Mouse (Mus musculus) spleen, adult 2 months (tissue): ENCODE measurements around the gene Muc20. TPM values are rescaled to one million over a fixed set of nuclear protein-coding genes. Genes with fewer than 3 reads are reported as not detected.

Source experiments
- DNase-seq, 2 experiments: peaks; one replicate each; pipeline versions ENCODE4 v3.0.0 to v3.0.0-alpha.2; 2012 to 2021; ENCODE audit warnings: low spot score in 2 of 2, low read depth in 1 of 2
- H3K27ac ChIP-seq: fragments of 200-500 bp; 2 replicates; pipeline ENCODE4 v1.5.1; 2012; ENCODE audit warnings: low read length, inconsistent platforms; ENCODE audit not compliant: insufficient read depth
- H3K27me3 ChIP-seq: fragments of 200-500 bp; 2 replicates; pipeline ENCODE4 v1.6.1; 2012; ENCODE audit warnings: mild to moderate bottlenecking, moderate library complexity, low read length, inconsistent platforms; ENCODE audit not compliant: control insufficient read depth, insufficient read depth
- H3K36me3 ChIP-seq: fragments of 200-500 bp; 2 replicates; pipeline ENCODE4 v1.6.1; 2012; ENCODE audit warnings: mild to moderate bottlenecking, low read length, inconsistent platforms; ENCODE audit not compliant: control insufficient read depth, insufficient read depth
- H3K4me1 ChIP-seq: fragments of 200-500 bp; 2 replicates; pipeline ENCODE4 v1.6.1; 2011; ENCODE audit warnings: inconsistent platforms; ENCODE audit not compliant: control insufficient read depth, insufficient read depth, insufficient read length
- H3K4me3 ChIP-seq: fragments of 200-500 bp; 2 replicates; pipeline ENCODE4 v1.5.1; 2011; ENCODE audit warnings: mild to moderate bottlenecking, inconsistent platforms; ENCODE audit not compliant: insufficient read depth, insufficient read length; ENCODE audit errors: extremely low read depth
- CTCF ChIP-seq: fragments of 200-500 bp; IDR thresholded peaks from 2 replicates; pipeline ENCODE4 v1.5.1; 2011; ENCODE audit warnings: mild to moderate bottlenecking, inconsistent platforms; ENCODE audit not compliant: insufficient read depth, insufficient read length, insufficient replicate concordance; ENCODE audit errors: extremely low read depth
- POLR2A ChIP-seq: fragments of 200-500 bp; IDR thresholded peaks from 2 replicates; pipeline ENCODE4 v1.6.1; 2011; ENCODE audit warnings: low read depth, low read length, inconsistent platforms
- WGBS: fragments of 180-500 bp; shearing (Covaris S2); methylation state at CpG from one replicate; pipeline ENCODE4 v1.1.7; 2018; 5-methylcytosine and 5-hydroxymethylcytosine counted together
- polyA plus RNA-seq: library from polyadenylated mRNA; depleted of rRNA; stranded (reverse); fragments of >200 nt; gene quantifications from 2 replicates; pipeline ENCODE4 v1.2.3, GENCODE M21; 2012

The Muc20 gene
- polyA plus RNA-seq, 1 experiment, result not detected

- H3K4me3 ChIP-seq, result no peak overlapping the region
- no peak for DNase-seq
- H3K4me1 ChIP-seq, result no peaks in the 10 kb centered on the region
- H3K27ac ChIP-seq, result no peak overlapping the region
- H3K27me3 ChIP-seq, result no peaks in the 10 kb centered on the region
- WGBS, result 46% methylated on average over 10 of the region's 10 CpGs
- H3K36me3 ChIP-seq, result no peaks in the 10 kb centered on the region
- TF ChIP-seq POLR2A (no peak), CTCF (no peak)
Measured at GRCm38 (mm10) chr16:32776676-32777075, 20.6 kb downstream of the Muc20 start.

- TF ChIP-seq CTCF (no peak), POLR2A (no peak)
- no peak for DNase-seq
- Histone ChIP-seq H3K4me3 (no peak overlapping the region), H3K36me3 (no peaks in the 10 kb centered on the region), H3K4me1 (no peaks in the 10 kb centered on the region), H3K27me3 (no peaks in the 10 kb centered on the region), H3K27ac (no peak overlapping the region)
- WGBS, result 92% methylated on average over 7 of the region's 7 CpGs
Measured at GRCm38 (mm10) chr16:32766904-32767303, 30.3 kb downstream of the Muc20 start.

DNA sequence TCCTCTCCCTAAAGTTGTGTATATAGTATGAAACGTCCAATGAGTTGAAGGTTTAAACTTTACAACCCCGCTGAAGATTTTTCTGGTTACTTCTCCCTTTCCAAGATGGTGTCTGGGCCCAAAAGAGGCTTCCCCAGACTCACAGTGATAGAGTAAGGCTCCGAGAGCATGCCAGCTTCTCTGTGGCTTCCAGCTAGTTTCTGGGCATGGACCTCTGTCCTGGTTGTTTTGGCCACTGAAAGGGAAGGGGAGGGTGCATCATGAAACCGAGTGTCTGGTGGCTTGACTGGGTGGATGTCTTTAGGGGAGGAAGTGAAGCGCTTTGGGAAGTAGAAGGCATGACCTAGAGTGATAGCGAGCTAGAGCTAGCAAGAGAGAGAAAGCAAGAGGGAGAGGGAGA lies 32.3 kb downstream of the Muc20 start:
- WGBS, result 60% methylated on average over 6 of the region's 6 CpGs
- TF ChIP-seq CTCF (no peak), POLR2A (no peak)
- Histone ChIP-seq H3K4me1 (no peaks in the 10 kb centered on the region), H3K36me3 (no peaks in the 10 kb centered on the region), H3K4me3 (no peak overlapping the region), H3K27me3 (no peaks in the 10 kb centered on the region), H3K27ac (no peak overlapping the region)
- DNase-seq, result no peak

GRCm38 (mm10) chr16:32764550-32764949 lies 32.7 kb downstream of the Muc20 start:
- no peaks in the 10 kb centered on the region for H3K27me3 ChIP-seq
- TF ChIP-seq CTCF (no peak), POLR2A (no peak)
- DNase-seq, result no peak
- H3K27ac ChIP-seq, result no peak overlapping the region
- no peak overlapping the region for H3K4me3 ChIP-seq
- H3K4me1 ChIP-seq, result no peaks in the 10 kb centered on the region
- no peaks in the 10 kb centered on the region for H3K36me3 ChIP-seq
- 93% methylated on average over 2 of the region's 2 CpGs for WGBS

- DNase-seq, result peak in 1 of 2 experiments; percentile 4
Measured at GRCm38 (mm10) chr16:32750242-32751127, 46.8 kb downstream of the Muc20 start.

GRCm38 (mm10) chr16:32745852-32746251 lies 51.4 kb downstream of the Muc20 start:
- H3K36me3 ChIP-seq, result no peaks in the 10 kb centered on the region
- H3K4me1 ChIP-seq, result no peaks in the 10 kb centered on the region
- 47% methylated on average over 6 of the region's 6 CpGs for WGBS
- H3K27ac ChIP-seq, result no peak overlapping the region
- 0 out of 2 replicates have a peak, but pooled peaks cover 2% of the 10 kb centered on the region for H3K27me3 ChIP-seq
- no peak for DNase-seq
- TF ChIP-seq CTCF (no peak), POLR2A (no peak)
- H3K4me3 ChIP-seq, result no peak overlapping the region

More at GRCm38 (mm10) chr16:32750242-32751127, 46.8 kb downstream of the Muc20 start:
- Histone ChIP-seq H3K27ac (no peak overlapping the region), H3K4me1 (no peaks in the 10 kb centered on the region), H3K27me3 (0 out of 2 replicates have a peak, but pooled peaks cover 2% of the 10 kb centered on the region), H3K36me3 (no peaks in the 10 kb centered on the region), H3K4me3 (no peak overlapping the region)
- TF ChIP-seq POLR2A (no peak), CTCF (no peak)
- WGBS, result 52% methylated on average over 5 of the region's 5 CpGs

GRCm38 (mm10) chr16:32742712-32743111 lies 54.5 kb downstream of the Muc20 start:
- no peak for DNase-seq
- TF ChIP-seq CTCF (no peak), POLR2A (no peak)
- Histone ChIP-seq H3K4me3 (no peak overlapping the region), H3K27ac (no peak overlapping the region), H3K36me3 (no peaks in the 10 kb centered on the region), H3K4me1 (no peaks in the 10 kb centered on the region), H3K27me3 (0 out of 2 replicates have a peak, but pooled peaks cover 2% of the 10 kb centered on the region)
- 71% methylated on average over 2 of the region's 2 CpGs for WGBS
